Mouse (Mus musculus): ENCODE measurements at regions not wholly inside any gene's neighbourhood (a gene's known extent, or its start where the extent isn't known, plus 50 kb on each side); places are given as distances from the start of the nearest gene placed in this dataset.
A peak's percentile ranks its signal among the peaks of the same experiment; 100 is the strongest.

DNA sequence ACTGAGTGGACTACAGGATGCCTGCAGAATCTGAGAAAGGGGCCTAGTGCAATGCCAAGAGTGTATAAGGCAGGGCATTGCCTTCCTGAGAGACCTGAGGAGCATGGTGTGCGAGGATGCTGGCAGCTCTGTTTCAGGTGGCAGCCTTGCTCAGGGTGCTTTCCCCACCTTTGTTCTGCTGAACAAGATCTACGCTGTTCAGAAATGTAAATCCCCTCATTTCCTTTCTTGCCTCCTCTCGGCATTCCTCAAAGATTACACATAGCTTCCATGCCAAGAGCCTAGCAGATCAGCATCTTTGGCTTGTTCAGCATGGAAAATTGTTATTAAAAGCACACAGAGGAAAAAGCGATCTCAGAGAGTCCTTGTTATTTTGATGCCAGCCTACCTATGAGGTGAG lies 128.6 kb upstream of the Flrt2 start:
- no peak for DNase-seq (ENCODE audit: extremely low spot score)

DNA sequence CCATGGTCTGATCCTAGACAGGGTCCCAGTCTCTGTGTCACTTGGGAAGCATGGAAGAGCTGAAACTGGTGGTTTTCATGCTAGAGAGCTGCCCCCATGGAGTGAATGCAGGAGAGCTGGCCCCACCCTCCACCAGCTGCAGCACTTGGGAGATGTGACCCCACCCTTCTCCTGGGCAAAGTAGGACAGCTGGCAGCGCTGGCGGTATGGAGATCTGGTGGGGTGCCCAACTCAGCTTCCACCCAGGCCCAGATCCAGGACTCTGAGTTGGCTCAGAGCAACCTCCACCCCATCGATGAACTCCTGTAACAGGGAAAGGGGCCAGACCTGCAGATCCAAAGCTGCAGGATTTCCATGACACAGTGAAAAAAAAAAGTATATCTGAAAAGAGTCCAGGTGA lies 115.3 kb upstream of the Flrt2 start:
- no peak for DNase-seq (ENCODE audit: extremely low spot score)

DNA sequence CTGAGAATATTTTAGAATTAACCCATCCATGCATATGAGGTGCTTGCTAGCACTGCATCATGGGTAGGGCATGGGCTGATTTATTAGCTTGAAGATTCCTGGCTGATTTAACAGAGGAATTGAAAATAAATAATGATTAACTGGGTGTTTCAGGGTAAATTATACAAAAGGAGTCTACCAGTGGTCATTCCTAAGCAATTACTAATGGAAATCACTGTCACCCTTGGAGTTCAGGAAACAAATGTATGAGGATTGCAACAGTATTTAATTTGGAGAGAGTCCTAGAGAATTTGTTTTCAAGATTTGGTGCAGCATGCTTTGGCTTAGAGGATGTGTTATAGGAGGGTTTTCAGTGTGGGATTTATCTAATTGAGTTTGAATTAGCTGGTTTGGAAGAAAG lies 103.0 kb upstream of the Flrt2 start:
- no peak for DNase-seq (ENCODE audit: extremely low spot score)

GRCm38 (mm10) chr12:95619281-95619680 lies 72.7 kb upstream of the Flrt2 start:
- DNase-seq (ENCODE audit: extremely low spot score): no peak

DNA sequence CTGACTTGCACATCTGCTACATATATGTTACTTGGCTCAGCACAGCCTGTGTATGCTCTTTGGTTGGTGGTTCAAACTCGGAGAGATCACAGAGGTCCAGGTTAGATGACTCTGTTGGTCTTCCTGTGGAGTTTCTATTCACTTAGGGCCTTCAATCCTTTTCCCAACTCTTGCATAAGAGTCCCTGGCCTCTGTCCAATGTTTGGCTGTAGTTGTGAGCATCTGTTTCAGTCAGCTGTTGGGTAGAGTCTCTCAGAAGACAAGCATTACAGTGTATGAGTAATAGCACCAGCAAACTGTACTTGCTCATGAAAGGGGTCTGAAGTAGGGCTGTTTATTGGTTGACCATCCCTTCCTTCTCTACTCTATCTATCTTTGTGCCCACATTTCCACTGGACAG lies 61.0 kb upstream of the Flrt2 start:
- DNase-seq (ENCODE audit: extremely low spot score): no peak

GRCm38 (mm10) chr12:95636647-95637046 lies 55.4 kb upstream of the Flrt2 start:
- no peak for DNase-seq (ENCODE audit: extremely low spot score)

DNA sequence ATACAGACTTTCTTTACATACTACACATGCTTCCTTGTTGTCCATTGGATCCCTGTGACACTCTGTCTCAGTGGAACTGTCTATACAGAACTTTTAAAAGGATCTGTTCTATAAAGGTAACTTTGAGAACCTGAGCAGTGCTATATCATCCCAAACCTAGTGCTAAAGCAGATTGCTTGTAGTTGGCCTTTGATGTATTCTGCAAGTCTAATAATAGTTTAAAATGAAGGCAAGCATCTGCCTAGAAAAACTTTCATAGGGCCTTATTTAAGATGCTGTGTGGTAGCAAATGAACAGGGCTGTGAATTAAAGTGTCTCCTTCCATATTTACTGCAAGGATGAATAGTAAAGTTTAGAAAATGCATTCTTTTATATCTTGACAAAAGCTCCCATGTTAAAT lies 52.1 kb upstream of the Flrt2 start:
- no peak for DNase-seq (ENCODE audit: extremely low spot score)

GRCm38 (mm10) chr12:95641628-95642027 lies 50.4 kb upstream of the Flrt2 start:
- DNase-seq (ENCODE audit: extremely low spot score): peak; percentile 65
